Mouse (Mus musculus): ENCODE results near the gene Krtap29-1. TPM values are rescaled to one million over a fixed set of nuclear protein-coding genes. Genes with fewer than 3 reads are reported as not detected.

Krtap29-1 gene
- total RNA-seq (2021) (not detected), polyA plus RNA-seq (2012; rRNA removed) (not detected in 2 replicates)
- long read RNA-seq = 0 reads

DNA sequence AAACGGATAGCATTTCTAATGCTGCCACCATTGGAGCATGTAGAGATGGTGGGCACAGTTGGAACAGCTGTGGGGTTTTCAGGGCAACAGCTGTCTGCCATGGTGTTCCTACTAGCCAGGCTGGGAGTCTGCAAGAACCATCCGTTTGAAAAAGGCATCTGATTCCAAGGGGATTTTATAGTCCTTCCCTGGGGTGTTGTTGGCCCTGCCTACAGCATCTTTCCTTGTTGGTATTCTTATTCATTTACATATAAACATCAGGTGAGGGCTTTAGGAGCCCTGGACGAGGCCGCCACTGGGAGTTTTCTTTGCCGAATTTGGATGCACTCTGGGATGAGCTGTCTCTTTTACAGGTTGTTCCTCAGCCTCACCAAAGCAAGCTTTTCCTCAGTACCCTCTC is at the start of gene Krtap29-1:
TSS of gene Krtap29-1 (minus strand) at position 101 of the 400 bp plus-strand sequence.
- Histone ChIP-seq H3K4me1 (ENCODE audit: control insufficient read depth, insufficient read depth, low read length) (no peaks in the 10 kb centered on the region), H3K4me3 (no peak within 1 kb of the TSS), H3K79me2 (replicated peaks; ENCODE audit: control insufficient read depth, insufficient read depth, low read length) (no peaks in the 10 kb centered on the region), H3K27ac (no peak within 1 kb of the TSS), H3K36me3 (ENCODE audit: control insufficient read depth, insufficient read depth, low read length) (no peaks in the 10 kb centered on the region), H3K9ac (ENCODE audit: low read depth, low read length) (no peak within 1 kb of the TSS), H3K27me3 (ENCODE audit: control insufficient read depth, insufficient read depth, low read length) (no peaks in the 10 kb centered on the region; the same call in 1 of the 2 replicates)
- DNase-seq = no peak
- 75% methylated on average over 5 of the region's 5 CpGs for WGBS
- intact Hi-C loops (cut with DNase I) = no loop called here
- no peak for TF ChIP-seq CTCF (IDR thresholded peaks at IDR 0.05)
- TF ChIP-seq EP300 (IDR thresholded peaks at IDR 0.05; ENCODE audit: insufficient read depth, low read depth, low read length) = no peak
- no peak for TF ChIP-seq POLR2A (IDR thresholded peaks at IDR 0.05; ENCODE audit: insufficient read depth, low read depth, low read length)

DNA sequence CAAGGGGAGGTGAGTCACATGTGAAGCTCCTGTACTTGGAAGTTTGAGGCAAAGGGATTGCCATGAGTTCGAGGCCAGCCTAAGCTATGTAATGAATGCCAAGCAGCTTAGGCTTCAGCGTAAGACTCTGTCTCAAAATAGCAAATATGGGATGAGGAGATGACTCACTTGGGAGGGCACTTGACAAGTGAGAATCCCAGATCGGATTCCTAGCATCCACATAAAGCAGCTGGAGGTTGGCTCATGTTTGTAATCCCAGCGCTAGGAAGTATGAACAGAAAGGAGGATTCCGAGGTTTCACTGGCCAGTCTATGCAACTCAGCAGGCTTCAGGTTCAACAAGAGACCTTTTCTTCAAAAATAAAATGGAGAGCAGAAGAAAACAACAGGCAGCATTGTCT is 42.6 kb upstream of the Krtap29-1 start:
- no peak for DNase-seq
- Histone ChIP-seq H3K27ac (no peak overlapping the region), H3K79me2 (replicated peaks; ENCODE audit: control insufficient read depth, insufficient read depth, low read length) (no peaks in the 10 kb centered on the region), H3K4me1 (ENCODE audit: control insufficient read depth, insufficient read depth, low read length) (no peaks in the 10 kb centered on the region), H3K27me3 (ENCODE audit: control insufficient read depth, insufficient read depth, low read length) (no peaks in the 10 kb centered on the region), H3K9ac (ENCODE audit: low read depth, low read length) (no peak overlapping the region), H3K36me3 (ENCODE audit: control insufficient read depth, insufficient read depth, low read length) (no peaks in the 10 kb centered on the region), H3K4me3 (no peak overlapping the region)
- whole genome bisulfite sequencing = 50% methylated on average over 5 of the region's 5 CpGs
- no peak for TF ChIP-seq EP300 (IDR thresholded peaks at IDR 0.05; ENCODE audit: insufficient read depth, low read depth, low read length)
- no peak for TF ChIP-seq POLR2A (IDR thresholded peaks at IDR 0.05; ENCODE audit: insufficient read depth, low read depth, low read length)
- no peak for TF ChIP-seq CTCF (IDR thresholded peaks at IDR 0.05)
- intact Hi-C loops (cut with DNase I) = no loop called here

DNA sequence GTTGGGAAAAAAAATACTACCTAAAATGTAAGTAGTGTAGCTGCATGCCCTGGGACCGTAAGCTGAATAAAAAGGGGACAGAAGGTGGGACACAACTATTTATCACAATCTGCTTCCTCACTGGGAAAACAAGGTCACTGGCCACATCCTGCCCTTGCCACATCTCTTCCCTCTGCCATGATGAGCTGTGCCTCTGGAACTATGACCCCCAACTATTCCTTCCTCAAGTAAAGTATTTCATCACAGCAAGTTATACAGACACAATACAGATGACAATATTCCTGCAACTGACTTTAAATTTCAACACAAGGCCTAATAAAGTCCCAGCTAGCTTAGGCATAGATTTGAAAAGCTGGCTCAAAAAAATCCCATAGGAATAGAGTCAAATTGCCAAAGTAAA is 40.6 kb upstream of the Krtap29-1 start:
- H3K9ac ChIP-seq (ENCODE audit: low read depth, low read length) = no peak overlapping the region
- no peaks in the 10 kb centered on the region for H3K36me3 ChIP-seq (ENCODE audit: control insufficient read depth, insufficient read depth, low read length)
- H3K79me2 ChIP-seq (replicated peaks; ENCODE audit: control insufficient read depth, insufficient read depth, low read length) = no peaks in the 10 kb centered on the region
- no peak overlapping the region for H3K4me3 ChIP-seq
- H3K27ac ChIP-seq = no peak overlapping the region
- TF ChIP-seq CTCF (IDR thresholded peaks at IDR 0.05) (no peak), POLR2A (IDR thresholded peaks at IDR 0.05; ENCODE audit: insufficient read depth, low read depth, low read length) (no peak), EP300 (IDR thresholded peaks at IDR 0.05; ENCODE audit: insufficient read depth, low read depth, low read length) (no peak)
- intact Hi-C loops (cut with DNase I) = no loop called here
- WGBS = 50% methylated on average over 1 of the region's 1 CpGs
- H3K27me3 ChIP-seq (ENCODE audit: control insufficient read depth, insufficient read depth, low read length) = no peaks in the 10 kb centered on the region
- no peak for DNase-seq
- H3K4me1 ChIP-seq (ENCODE audit: control insufficient read depth, insufficient read depth, low read length) = no peaks in the 10 kb centered on the region

DNA sequence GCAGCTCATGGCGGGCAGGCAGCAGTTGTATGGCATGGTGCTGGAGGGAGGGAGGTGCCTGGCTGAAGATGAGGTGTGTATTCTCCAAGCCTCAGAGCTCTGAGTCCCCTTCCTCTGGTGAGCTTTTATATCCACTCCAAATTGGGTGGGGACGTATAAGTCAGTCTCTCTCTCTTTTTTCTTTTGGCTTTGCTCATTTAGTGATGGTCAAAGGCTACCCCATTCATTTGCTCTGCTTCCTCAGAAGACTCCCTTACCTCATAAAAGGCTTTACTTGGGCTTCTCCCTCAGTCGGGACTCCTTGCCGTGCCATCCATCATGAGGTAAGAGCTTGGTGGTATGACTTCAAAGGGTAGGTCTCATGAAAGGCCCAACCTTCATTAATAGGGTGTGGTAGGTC is 37.3 kb upstream of the Krtap29-1 start, which contains the start of gene Krt33a:
TSS of gene Krt33a (minus strand) at position 101 of the 400 bp plus-strand sequence.
- Histone ChIP-seq H3K4me1 (ENCODE audit: control insufficient read depth, insufficient read depth, low read length) (no peaks in the 10 kb centered on the region), H3K36me3 (ENCODE audit: control insufficient read depth, insufficient read depth, low read length) (no peaks in the 10 kb centered on the region), H3K79me2 (replicated peaks; ENCODE audit: control insufficient read depth, insufficient read depth, low read length) (no peaks in the 10 kb centered on the region), H3K27ac (no peak within 1 kb of the TSS), H3K9ac (ENCODE audit: low read depth, low read length) (no peak within 1 kb of the TSS), H3K27me3 (ENCODE audit: control insufficient read depth, insufficient read depth, low read length) (no peaks in the 10 kb centered on the region), H3K4me3 (no peak within 1 kb of the TSS)
- intact Hi-C loops (cut with DNase I) = no loop called here
- 82% methylated on average over 4 of the region's 4 CpGs for WGBS
- DNase-seq = no peak
- TF ChIP-seq POLR2A (IDR thresholded peaks at IDR 0.05; ENCODE audit: insufficient read depth, low read depth, low read length) (no peak), CTCF (IDR thresholded peaks at IDR 0.05) (no peak), EP300 (IDR thresholded peaks at IDR 0.05; ENCODE audit: insufficient read depth, low read depth, low read length) (no peak)

DNA sequence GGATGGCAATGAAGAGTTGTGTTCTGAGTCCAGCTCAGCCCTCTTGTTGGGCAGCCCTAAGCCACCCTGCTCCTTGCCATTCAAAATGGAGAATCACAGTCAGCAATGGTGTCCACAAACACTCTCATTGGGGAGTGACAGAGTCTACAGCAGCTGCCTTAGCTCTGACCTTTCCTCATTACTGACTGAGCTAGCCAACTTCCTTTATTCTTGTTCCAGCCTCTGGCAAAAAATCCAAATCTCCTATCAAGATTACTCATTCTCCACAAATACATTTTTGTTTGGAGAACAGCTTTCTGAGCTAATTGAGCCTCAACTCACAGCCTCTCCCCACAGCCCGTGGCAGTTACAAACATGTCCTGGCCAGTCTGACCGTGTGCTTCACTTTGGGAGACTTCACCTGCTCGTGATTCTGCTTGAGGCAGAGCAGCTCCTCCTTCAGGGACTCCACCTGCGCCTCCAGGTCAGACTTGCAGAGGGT is 34.9 kb upstream of the Krtap29-1 start:
- H3K27ac ChIP-seq = no peak overlapping the region
- TF ChIP-seq POLR2A (IDR thresholded peaks at IDR 0.05; ENCODE audit: insufficient read depth, low read depth, low read length) = no peak
- no peak for TF ChIP-seq CTCF (IDR thresholded peaks at IDR 0.05)
- no peak for TF ChIP-seq EP300 (IDR thresholded peaks at IDR 0.05; ENCODE audit: insufficient read depth, low read depth, low read length)
- no peak for DNase-seq
- no peaks in the 10 kb centered on the region for H3K4me1 ChIP-seq (ENCODE audit: control insufficient read depth, insufficient read depth, low read length)
- H3K4me3 ChIP-seq = no peak overlapping the region
- H3K27me3 ChIP-seq (ENCODE audit: control insufficient read depth, insufficient read depth, low read length) = no peaks in the 10 kb centered on the region
- WGBS = 63% methylated on average over 4 of the region's 4 CpGs
- H3K36me3 ChIP-seq (ENCODE audit: control insufficient read depth, insufficient read depth, low read length) = no peaks in the 10 kb centered on the region
- H3K79me2 ChIP-seq (replicated peaks; ENCODE audit: control insufficient read depth, insufficient read depth, low read length) = no peaks in the 10 kb centered on the region
- intact Hi-C loops (cut with DNase I) = no loop called here
- H3K9ac ChIP-seq (ENCODE audit: low read depth, low read length) = no peak overlapping the region

DNA sequence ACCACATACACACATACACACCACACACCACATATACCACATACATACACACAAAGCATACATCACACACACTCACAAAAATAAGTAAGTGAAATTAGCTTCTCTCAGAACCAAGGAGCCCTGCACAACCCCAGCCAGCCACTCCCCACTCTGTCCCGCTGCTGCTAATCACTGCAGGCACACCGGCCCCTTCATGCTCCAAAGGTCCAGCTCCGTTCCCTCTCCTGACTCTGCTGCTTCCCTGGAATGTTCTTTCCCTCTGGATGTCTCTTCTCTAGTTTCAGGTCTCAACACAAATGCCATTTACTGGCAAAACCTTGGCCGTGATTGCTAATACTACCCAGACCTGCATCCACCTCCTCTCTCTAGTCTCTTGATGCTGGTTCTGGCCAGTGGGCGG is 31.8 kb upstream of the Krtap29-1 start:
- Histone ChIP-seq H3K4me1 (ENCODE audit: control insufficient read depth, insufficient read depth, low read length) (no peaks in the 10 kb centered on the region), H3K4me3 (no peak overlapping the region), H3K27me3 (ENCODE audit: control insufficient read depth, insufficient read depth, low read length) (no peaks in the 10 kb centered on the region), H3K27ac (no peak overlapping the region), H3K9ac (ENCODE audit: low read depth, low read length) (no peak overlapping the region), H3K79me2 (replicated peaks; ENCODE audit: control insufficient read depth, insufficient read depth, low read length) (no peaks in the 10 kb centered on the region), H3K36me3 (ENCODE audit: control insufficient read depth, insufficient read depth, low read length) (no peaks in the 10 kb centered on the region)
- DNase-seq = no peak
- WGBS = 89% methylated on average over 5 of the region's 5 CpGs
- intact Hi-C loops (cut with DNase I) = no loop called here
- TF ChIP-seq CTCF (IDR thresholded peaks at IDR 0.05) (no peak), EP300 (IDR thresholded peaks at IDR 0.05; ENCODE audit: insufficient read depth, low read depth, low read length) (no peak), POLR2A (IDR thresholded peaks at IDR 0.05; ENCODE audit: insufficient read depth, low read depth, low read length) (no peak)

Data from heart, adult 2 months (tissue).